Mouse (Mus musculus) skeletal muscle tissue, postnatal 0 days (tissue): Measurements from ENCODE around the gene Hist1h3c. TPM values are rescaled to one million over a fixed set of nuclear protein-coding genes. Genes with fewer than 3 reads are reported as not detected.

Source experiments
- microRNA-seq, 2 experiments: library from miRNA; unstranded; fragments of <30 nt; microRNA quantifications; one replicate each; pipeline ENCODE4; 2016
- polyA plus RNA-seq: library from polyadenylated mRNA; unstranded; fragments of >200 nt; fragmentation: Nextera tagmentation; extraction: Ambion mirVana; gene quantifications from 2 replicates; pipeline ENCODE4 v1.2.1, GENCODE M21; 2015

The Hist1h3c gene
- polyA plus RNA-seq, 1 experiment from 2014 or later = 0.67 TPM

Small RNA genes within 50 kb of the gene (microRNA-seq; reads per million reads assigned to microRNA genes)
- gene Gm44314 (0 reads per million in 2 experiments), gene Gm44484 (0 reads per million in 2 experiments)

Other genes starting within 250 kb of the Hist1h3c start
- 38.5 and 44.1 TPM in 2 replicates for gene Hist1h4h, start 214.6 kb downstream of the Hist1h3c start, polyA plus RNA-seq
- 1.8 and 3.4 TPM in 2 replicates for gene Hist1h2af, start 211.7 kb downstream of the Hist1h3c start, polyA plus RNA-seq
- gene Hist1h3g, start 210.2 kb downstream of the Hist1h3c start, polyA plus RNA-seq = 1.00 and 1.2 TPM in 2 replicates
- gene Hist1h2bh, start 202.2 kb downstream of the Hist1h3c start, polyA plus RNA-seq = 0.44 and 0.72 TPM in 2 replicates
- 0.50 and 0.59 TPM in 2 replicates for gene Hist1h3f, start 201.6 kb downstream of the Hist1h3c start, polyA plus RNA-seq
- gene Hist1h4f, start 194.0 kb downstream of the Hist1h3c start, polyA plus RNA-seq = 0.80 TPM in 1 of 2 replicates, not detected in the other
- 0.58 and 0.85 TPM in 2 replicates for gene Hist1h1d, start 192.3 kb downstream of the Hist1h3c start, polyA plus RNA-seq
- 2.3 and 2.8 TPM in 2 replicates for gene Hist1h3e, start 183.2 kb downstream of the Hist1h3c start, polyA plus RNA-seq
- gene Hist1h2ae, start 174.4 kb downstream of the Hist1h3c start, polyA plus RNA-seq = 20.1 and 21.8 TPM in 2 replicates
- 3.8 and 4.3 TPM in 2 replicates for gene Hist1h2bg, start 174.2 kb downstream of the Hist1h3c start, polyA plus RNA-seq
- gene Hist1h2bf, start 171.4 kb downstream of the Hist1h3c start, polyA plus RNA-seq = 1.8 and 2.3 TPM in 2 replicates
- 0.91 TPM in 2 replicates for gene Hist1h2ad, start 171.2 kb downstream of the Hist1h3c start, polyA plus RNA-seq
- 4.4 and 4.9 TPM in 2 replicates for gene Hist1h3d, start 169.8 kb downstream of the Hist1h3c start, polyA plus RNA-seq
- gene Hist1h4d, start 164.0 kb downstream of the Hist1h3c start, polyA plus RNA-seq = 25.5 and 29.4 TPM in 2 replicates
- gene Hist1h2be, start 124.5 kb downstream of the Hist1h3c start, polyA plus RNA-seq = 4.5 and 5.7 TPM in 2 replicates
- 12.7 and 15.0 TPM in 2 replicates for gene Hist1h1e, start 123.0 kb downstream of the Hist1h3c start, polyA plus RNA-seq
- 0.88 and 1.4 TPM in 2 replicates for gene Hist1h2ac, start 61.7 kb downstream of the Hist1h3c start, polyA plus RNA-seq
- gene Hist1h2bc, start 61.4 kb downstream of the Hist1h3c start, polyA plus RNA-seq = 186 and 234 TPM in 2 replicates
- gene Hist1h1t, start 49.8 kb downstream of the Hist1h3c start, polyA plus RNA-seq = not detected in 2 replicates
- gene Hist1h4c, start 47.1 kb downstream of the Hist1h3c start, polyA plus RNA-seq = 1.3 and 2.7 TPM in 2 replicates
- 9.6 and 16.8 TPM in 2 replicates for gene Hfe, start 34.7 kb downstream of the Hist1h3c start, polyA plus RNA-seq
- 191 and 322 TPM in 2 replicates for gene Hist1h1c, start 6.8 kb downstream of the Hist1h3c start, polyA plus RNA-seq
- gene Hist1h2bb, start 1.1 kb upstream of the Hist1h3c start, polyA plus RNA-seq = 0.82 and 1.4 TPM in 2 replicates
- 10.2 and 10.4 TPM in 2 replicates for gene Hist1h2ab, start 5.5 kb upstream of the Hist1h3c start, polyA plus RNA-seq
- 2.4 and 4.3 TPM in 2 replicates for gene Hist1h3b, start 6.7 kb upstream of the Hist1h3c start, polyA plus RNA-seq
- 0.83 TPM in 1 of 2 replicates, not detected in the other for gene Hist1h4b, start 11.4 kb upstream of the Hist1h3c start, polyA plus RNA-seq
- gene Hist1h4a, start 15.6 kb upstream of the Hist1h3c start, polyA plus RNA-seq = 0.61 and 1.1 TPM in 2 replicates
- gene Hist1h3a, start 16.8 kb upstream of the Hist1h3c start, polyA plus RNA-seq = 0.85 and 1.7 TPM in 2 replicates
- 1.2 and 2.0 TPM in 2 replicates for gene Hist1h1a, start 18.1 kb upstream of the Hist1h3c start, polyA plus RNA-seq
- gene Trim38, start 24.3 kb upstream of the Hist1h3c start, polyA plus RNA-seq = 0.34 and 0.38 TPM in 2 replicates
- gene Slc17a2, start 61.4 kb upstream of the Hist1h3c start, polyA plus RNA-seq = not detected in 2 replicates
- gene Slc17a3, start 93.8 kb upstream of the Hist1h3c start, polyA plus RNA-seq = 1.5 and 1.6 TPM in 2 replicates
- gene Slc17a1, start 122.1 kb upstream of the Hist1h3c start, polyA plus RNA-seq = not detected in 2 replicates
- gene Slc17a4, start 169.4 kb upstream of the Hist1h3c start, polyA plus RNA-seq = not detected in 2 replicates
- not detected in 2 replicates for gene Hist1h2ba, start 188.6 kb upstream of the Hist1h3c start, polyA plus RNA-seq
- gene Hist1h2aa, start 188.9 kb upstream of the Hist1h3c start, polyA plus RNA-seq = not detected in 2 replicates
- 0.23 TPM in 1 of 2 replicates, not detected in the other for gene Scgn, start 245.6 kb upstream of the Hist1h3c start, polyA plus RNA-seq